Mouse (Mus musculus): ENCODE results near the gene Fgf14.
"Not testable (repeated sequence)": the region's sequence is repeated elsewhere in the genome, so short reads cannot be mapped to it uniquely, and the experiment has no call there.

Fgf14 gene

GRCm38 (mm10) chr14:124676506-124677177, at the start of gene Fgf14:
Fgf14 (minus strand) TSS chr14:124677127.
- no peak for ATAC-seq (ENCODE audit: insufficient number of reproducible peaks, low FRiP score, low TSS enrichment)

DNA sequence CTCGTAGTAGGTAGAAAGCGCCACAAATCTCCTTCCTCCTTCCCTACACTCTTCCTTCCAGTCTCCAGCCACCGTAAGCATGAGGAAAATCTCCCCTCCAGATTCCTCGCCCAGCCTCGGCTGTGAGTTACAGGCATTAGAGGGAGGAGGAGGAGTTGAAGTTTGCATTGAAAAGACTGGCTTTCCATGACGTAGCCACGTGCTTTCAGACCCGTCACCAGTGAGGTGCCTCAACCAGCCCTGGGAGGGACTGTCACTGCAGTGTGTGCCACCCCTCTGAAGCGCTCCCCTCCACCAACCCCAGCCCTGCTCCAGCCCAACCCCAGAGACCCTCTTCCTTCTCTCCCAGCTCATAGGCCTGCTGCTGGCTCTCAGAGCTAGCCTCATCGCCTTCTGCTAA, 452 bp upstream of the Fgf14 start:
- ATAC-seq (ENCODE audit: insufficient number of reproducible peaks, low FRiP score, low TSS enrichment), result peak; percentile 89

GRCm38 (mm10) chr14:124675654-124676505, 1.0 kb downstream of the Fgf14 start:
- ATAC-seq (ENCODE audit: insufficient number of reproducible peaks, low FRiP score, low TSS enrichment), result peak; percentile 64

GRCm38 (mm10) chr14:124675142-124675653, 1.7 kb downstream of the Fgf14 start:
- peak; percentile 38; the same call in 1 of the 2 replicates for ATAC-seq (ENCODE audit: insufficient number of reproducible peaks, low FRiP score, low TSS enrichment)

GRCm38 (mm10) chr14:124674536-124675141, 2.3 kb downstream of the Fgf14 start:
- 0 out of 2 replicates have a peak, but pooled peaks have one; percentile 32 for ATAC-seq (ENCODE audit: insufficient number of reproducible peaks, low FRiP score, low TSS enrichment)

DNA sequence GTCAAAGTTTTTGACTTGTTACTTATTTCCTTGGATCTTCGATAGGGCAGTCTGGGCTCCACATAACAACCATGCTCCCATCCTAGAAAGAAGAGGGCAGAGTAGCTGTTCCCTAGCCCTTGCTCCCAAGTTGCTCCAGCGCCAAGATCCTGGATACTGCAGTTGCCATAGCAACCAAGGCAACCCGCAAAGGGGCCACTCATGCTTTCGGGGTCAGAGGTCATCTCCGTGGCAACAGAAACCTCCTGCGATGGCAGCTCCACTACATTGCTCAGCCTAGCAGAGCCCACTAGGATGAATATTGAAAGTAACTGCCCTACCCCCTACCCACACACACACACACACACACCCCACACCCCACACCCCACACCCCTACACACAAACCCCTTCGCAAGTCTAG, 7.2 kb downstream of the Fgf14 start:
- ATAC-seq (ENCODE audit: insufficient number of reproducible peaks, low FRiP score, low TSS enrichment), result no peak

GRCm38 (mm10) chr14:124642822-124643221, 34.1 kb downstream of the Fgf14 start:
- ATAC-seq (ENCODE audit: insufficient number of reproducible peaks, low FRiP score, low TSS enrichment), result peak; percentile 45; the same call in 1 of the 2 replicates

DNA sequence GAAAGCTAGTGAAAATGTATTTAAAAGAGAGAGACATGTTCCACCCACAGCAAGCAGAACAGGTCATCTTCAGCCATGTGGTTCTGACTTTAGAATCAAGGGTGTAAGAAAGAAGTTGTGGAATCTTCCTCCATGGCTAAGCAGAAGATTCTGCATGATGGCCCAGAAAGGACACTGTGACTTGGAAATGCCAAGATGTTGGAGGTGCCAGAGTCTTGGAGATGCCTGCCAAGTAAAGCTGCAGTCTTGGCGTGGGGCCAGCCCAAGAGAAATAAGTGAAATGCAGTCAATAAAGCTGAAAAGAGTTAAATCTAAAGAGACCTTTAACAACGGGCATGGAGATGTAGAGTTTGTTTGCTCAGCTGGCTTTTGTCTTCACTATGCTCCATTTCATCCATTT, 42.0 kb downstream of the Fgf14 start:
- ATAC-seq (ENCODE audit: insufficient number of reproducible peaks, low FRiP score, low TSS enrichment), result no peak

GRCm38 (mm10) chr14:124613473-124613872, 63.5 kb downstream of the Fgf14 start:
- no peak for ATAC-seq (ENCODE audit: insufficient number of reproducible peaks, low FRiP score, low TSS enrichment)

GRCm38 (mm10) chr14:124606036-124606711, 70.8 kb downstream of the Fgf14 start:
- peak; percentile 83; the same call in 1 of the 2 replicates for ATAC-seq (ENCODE audit: insufficient number of reproducible peaks, low FRiP score, low TSS enrichment)

DNA sequence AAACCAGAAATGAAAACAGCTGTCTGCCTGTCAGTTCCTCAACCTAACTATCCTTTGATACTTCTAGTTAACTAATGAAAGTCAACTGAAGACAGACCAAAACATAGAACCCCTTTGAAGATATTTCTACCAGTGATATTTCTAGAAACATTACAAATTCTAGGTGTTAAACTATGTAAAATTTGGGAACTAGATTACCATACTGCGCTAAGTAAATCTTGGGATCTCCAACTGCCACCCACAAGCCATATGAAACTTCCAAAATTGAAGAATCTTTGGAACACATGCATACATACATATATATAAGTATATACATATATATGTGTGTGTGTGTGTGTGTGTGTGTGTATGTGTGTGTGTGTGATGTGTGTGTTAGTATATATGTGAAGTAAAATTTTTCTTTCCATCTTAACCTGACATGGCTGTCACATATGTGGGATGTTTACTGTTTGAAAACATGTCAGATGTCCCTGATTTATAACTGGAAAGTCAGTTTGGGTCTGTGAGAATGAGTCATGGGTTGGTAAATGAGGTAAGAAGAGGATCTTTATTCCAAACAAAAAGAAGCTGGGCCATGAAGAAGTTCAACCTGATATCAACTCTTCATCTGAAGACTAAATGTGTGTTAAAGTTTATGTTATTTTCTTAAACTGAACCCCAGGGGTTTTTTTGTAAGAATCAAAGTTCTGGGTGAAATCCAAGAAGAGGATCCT, 71.7 kb downstream of the Fgf14 start:
- no peak for ATAC-seq (ENCODE audit: insufficient number of reproducible peaks, low FRiP score, low TSS enrichment)

GRCm38 (mm10) chr14:124576571-124576970, 100.4 kb downstream of the Fgf14 start:
- peak; percentile 77; the same call in 1 of the 2 replicates for ATAC-seq (ENCODE audit: insufficient number of reproducible peaks, low FRiP score, low TSS enrichment)

DNA sequence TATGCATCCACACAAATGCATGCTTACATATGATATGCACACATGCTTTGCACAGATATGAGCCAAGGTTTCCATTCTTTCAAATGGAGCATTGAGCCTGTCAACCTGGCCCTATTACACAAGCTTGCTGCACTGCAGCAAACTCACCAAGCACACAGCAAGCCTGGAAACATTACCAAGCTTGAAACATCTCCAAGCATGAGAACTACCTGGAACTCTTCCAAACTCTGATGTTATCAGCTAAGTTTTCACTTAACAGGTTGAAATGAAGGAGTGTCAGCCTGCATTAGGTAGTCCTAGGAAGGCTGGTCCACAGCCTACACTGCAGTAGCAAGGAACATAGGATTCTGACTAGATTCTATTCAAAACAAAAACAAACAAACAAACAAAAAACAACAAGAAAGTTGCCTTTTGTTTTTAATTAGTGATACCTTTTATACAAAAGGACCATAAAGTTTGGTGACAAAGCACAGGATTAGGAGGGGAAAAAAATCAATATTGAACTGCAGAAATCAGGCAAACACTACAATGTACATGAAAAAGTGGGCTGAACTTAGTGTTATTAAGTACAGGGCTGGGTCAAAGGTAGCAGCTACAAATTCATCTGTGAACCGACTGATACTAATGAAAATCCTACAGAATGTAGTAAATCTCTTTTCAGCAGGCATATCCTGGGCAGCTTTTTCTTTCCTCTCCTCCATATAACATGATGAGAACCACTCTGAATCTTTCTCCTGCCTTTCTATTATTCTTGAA, 101.6 kb downstream of the Fgf14 start:
- ATAC-seq (ENCODE audit: insufficient number of reproducible peaks, low FRiP score, low TSS enrichment), result peak; percentile 62; the same call in 1 of the 2 replicates

- peak; percentile 74 for ATAC-seq (ENCODE audit: insufficient number of reproducible peaks, low FRiP score, low TSS enrichment)
Measured at GRCm38 (mm10) chr14:124566445-124566844, 110.5 kb downstream of the Fgf14 start.

DNA sequence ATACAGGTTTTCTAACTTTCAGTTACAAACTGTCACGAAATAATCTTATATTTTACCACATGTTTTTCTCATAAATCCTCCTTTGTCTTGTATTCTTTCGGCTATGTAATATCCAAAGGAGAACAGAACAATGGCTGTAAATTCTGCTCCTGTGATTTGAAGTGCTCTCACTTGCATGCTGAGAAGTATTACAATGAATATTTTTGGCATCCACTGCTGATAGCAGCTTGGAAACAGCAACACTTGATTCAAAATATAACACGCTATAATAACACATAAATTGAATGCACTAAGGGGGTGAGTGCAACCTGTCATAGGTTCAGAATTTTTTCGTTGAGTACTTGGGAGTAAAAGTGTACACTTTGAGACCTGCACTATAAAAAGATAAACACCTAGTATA, 115.4 kb downstream of the Fgf14 start:
- peak; percentile 52; the same call in 1 of the 2 replicates for ATAC-seq (ENCODE audit: insufficient number of reproducible peaks, low FRiP score, low TSS enrichment)

GRCm38 (mm10) chr14:124536106-124536505, 140.8 kb downstream of the Fgf14 start:
- ATAC-seq (ENCODE audit: insufficient number of reproducible peaks, low FRiP score, low TSS enrichment), result peak; percentile 98

- ATAC-seq (ENCODE audit: insufficient number of reproducible peaks, low FRiP score, low TSS enrichment), result not testable (repeated sequence)
Measured at GRCm38 (mm10) chr14:124535376-124535775, 141.6 kb downstream of the Fgf14 start.

DNA sequence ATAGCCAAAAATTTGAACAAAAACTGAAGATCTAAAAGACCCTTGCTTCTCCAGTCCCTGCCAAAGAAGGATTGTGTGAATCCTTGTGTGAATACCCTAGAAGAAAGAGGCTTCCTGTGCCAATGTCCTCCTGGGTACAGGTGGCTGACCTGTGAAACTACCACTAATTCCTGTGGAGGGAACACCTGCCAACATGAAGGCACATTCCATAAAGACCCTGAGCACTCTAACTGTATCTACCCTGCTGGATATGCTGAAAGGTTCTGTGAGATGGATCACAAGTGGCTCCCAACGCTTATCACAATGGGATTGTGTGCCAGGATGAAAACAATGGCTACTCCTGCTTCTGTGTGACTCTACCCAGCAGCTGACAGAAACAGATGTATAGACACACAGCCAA, 144.9 kb downstream of the Fgf14 start:
- ATAC-seq (ENCODE audit: insufficient number of reproducible peaks, low FRiP score, low TSS enrichment), result no peak

DNA sequence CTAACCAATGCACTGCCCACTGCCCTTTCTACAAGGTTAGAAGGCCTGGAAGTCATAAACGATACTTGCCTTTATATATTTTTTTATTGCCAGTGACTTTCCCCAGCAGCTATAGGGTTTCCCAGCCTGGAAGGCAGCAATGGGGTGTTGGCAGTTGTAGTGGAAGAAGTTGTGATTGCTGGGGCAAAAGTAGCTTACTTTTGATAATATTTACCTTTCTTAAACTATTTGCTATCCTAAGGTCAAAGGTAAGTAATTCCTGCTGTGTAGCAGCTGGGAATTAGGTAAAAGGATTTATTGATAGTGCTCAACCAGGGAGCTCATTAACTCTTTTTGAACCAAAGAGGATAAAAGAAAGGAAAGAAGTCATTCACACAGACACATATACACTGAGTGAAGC, 164.9 kb downstream of the Fgf14 start:
- no peak for ATAC-seq (ENCODE audit: insufficient number of reproducible peaks, low FRiP score, low TSS enrichment)

All from cerebellum, adult (tissue).